Mouse (Mus musculus) hindbrain, embryonic 11.5 days (tissue): Measurements from ENCODE around the gene Krtap9-3. TPM values are rescaled to one million over a fixed set of nuclear protein-coding genes. Genes with fewer than 3 reads are reported as not detected.

ENCODE experiments used
- ATAC-seq: fragments of 200-750 bp; cut with Nextera tagmentation; 2 replicates; pipeline ENCODE4 v1.8.0; 2017; ENCODE audit warnings: mild to moderate bottlenecking, moderate TSS enrichment, moderate library complexity; ENCODE audit not compliant: low FRiP score
- DNase-seq: peaks from one replicate; pipeline ENCODE4 v3.0.0-alpha.2; 2015; ENCODE audit warnings: low spot score
- H3K27ac ChIP-seq: fragments of 300-500 bp; sonication (generic); 2 replicates; pipeline ENCODE4 v1.5.1; 2014; ENCODE audit warnings: mild to moderate bottlenecking, low read depth, low read length
- H3K27me3 ChIP-seq: fragments of 300-500 bp; sonication (generic); 2 replicates; pipeline ENCODE4 v1.6.1; 2014; ENCODE audit warnings: mild to moderate bottlenecking, low read length, moderate library complexity, mixed read lengths; ENCODE audit not compliant: control insufficient read depth, insufficient read depth
- H3K36me3 ChIP-seq: fragments of 300-500 bp; sonication (generic); 2 replicates; pipeline ENCODE4 v1.6.1; 2014; ENCODE audit warnings: mild to moderate bottlenecking, low read length, moderate library complexity, mixed read lengths; ENCODE audit not compliant: control insufficient read depth, insufficient read depth
- H3K4me1 ChIP-seq: fragments of 300-500 bp; sonication (generic); replicated peaks from 2 replicates; pipeline ENCODE4 v1.6.1; 2014; ENCODE audit warnings: low read length, mixed read lengths; ENCODE audit not compliant: control insufficient read depth, insufficient read depth
- H3K4me2 ChIP-seq: fragments of 300-500 bp; sonication (generic); replicated peaks from 2 replicates; pipeline ENCODE4 v1.6.1; 2014; ENCODE audit warnings: mild to moderate bottlenecking, low read depth, low read length
- H3K4me3 ChIP-seq: fragments of 300-500 bp; sonication (generic); 2 replicates; pipeline ENCODE4 v1.5.1; 2014; ENCODE audit warnings: low read depth, low read length
- H3K9ac ChIP-seq: fragments of 300-500 bp; sonication (generic); 2 replicates; pipeline ENCODE4 v1.6.1; 2014; ENCODE audit warnings: low read depth, low read length
- H3K9me3 ChIP-seq: fragments of 300-500 bp; sonication (generic); 2 replicates; pipeline ENCODE4 v1.6.1; 2016; ENCODE audit warnings: low read length; ENCODE audit not compliant: control insufficient read depth
- WGBS: fragments of 180-500 bp; shearing (Covaris S2); extraction: QIAGEN DNeasy Blood & Tissue Kit; methylation state at CpG from one replicate; pipeline ENCODE4 v1.1.7; 2014; 5-methylcytosine and 5-hydroxymethylcytosine counted together
- polyA plus RNA-seq: library from polyadenylated mRNA; unstranded; fragments of >200 nt; fragmentation: Nextera tagmentation; extraction: Ambion mirVana; gene quantifications from 2 replicates; pipeline ENCODE4 v1.2.1, GENCODE M21; 2014

The Krtap9-3 gene
- polyA plus RNA-seq, 1 experiment from 2014 or later: not detected

- ATAC-seq: no peak
- no peak for DNase-seq
- H3K4me1 ChIP-seq: no peaks in the 10 kb centered on the region
- no peak within 1 kb of the TSS for H3K27ac ChIP-seq
- H3K9me3 ChIP-seq: no peaks in the 10 kb centered on the region
- no peak within 1 kb of the TSS for H3K9ac ChIP-seq
- H3K4me3 ChIP-seq: no peak within 1 kb of the TSS
- 88% methylated on average over 2 of the region's 2 CpGs for WGBS
- H3K4me2 ChIP-seq: no peak within 1 kb of the TSS
- no peaks in the 10 kb centered on the region for H3K27me3 ChIP-seq
- H3K36me3 ChIP-seq: no peaks in the 10 kb centered on the region
These were observed 41.2 kb downstream of the Krtap9-3 start, which contains the start of gene Krtap3-2 for GRCm38 (mm10) chr11:99556753-99557152. Krtap3-2 (minus strand) TSS chr11:99556853.

DNA sequence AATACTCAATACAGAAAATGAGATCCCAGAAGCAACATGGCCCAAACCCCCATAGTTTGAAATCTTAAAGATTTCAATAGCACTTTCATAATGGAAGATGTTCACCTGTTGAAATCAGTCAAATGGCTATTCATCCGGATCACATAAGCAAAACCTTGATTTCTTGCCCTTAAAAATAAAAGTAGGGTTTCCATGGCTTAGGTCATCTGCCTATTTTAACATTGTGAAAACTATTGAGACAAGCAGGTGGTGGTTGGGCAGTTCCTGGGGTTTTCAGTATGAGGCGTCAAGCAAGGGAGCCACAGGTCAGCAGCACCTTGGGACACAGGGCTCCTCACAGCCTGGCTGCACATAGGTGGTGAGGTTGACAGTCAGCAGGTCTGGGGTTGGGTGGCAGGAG, 41.7 kb downstream of the Krtap9-3 start:
- H3K9me3 ChIP-seq: no peaks in the 10 kb centered on the region
- H3K4me1 ChIP-seq: no peaks in the 10 kb centered on the region
- 82% methylated on average over 2 of the region's 2 CpGs for WGBS
- no peak for DNase-seq
- no peaks in the 10 kb centered on the region for H3K27me3 ChIP-seq
- H3K9ac ChIP-seq: no peak overlapping the region
- H3K27ac ChIP-seq: no peak overlapping the region
- H3K36me3 ChIP-seq: no peaks in the 10 kb centered on the region
- H3K4me2 ChIP-seq: no peak overlapping the region
- H3K4me3 ChIP-seq: no peak overlapping the region
- ATAC-seq: no peak

- no peaks in the 10 kb centered on the region for H3K27me3 ChIP-seq
- no peaks in the 10 kb centered on the region for H3K9me3 ChIP-seq
- no peaks in the 10 kb centered on the region for H3K36me3 ChIP-seq
- H3K9ac ChIP-seq: no peak within 1 kb of the TSS
- no peak for DNase-seq
- H3K4me1 ChIP-seq: no peaks in the 10 kb centered on the region
- no peak within 1 kb of the TSS for H3K4me2 ChIP-seq
- no peak within 1 kb of the TSS for H3K4me3 ChIP-seq
- H3K27ac ChIP-seq: no peak within 1 kb of the TSS
- no peak for ATAC-seq
- 67% methylated on average over 4 of the region's 4 CpGs for WGBS
These were observed 47.1 kb downstream of the Krtap9-3 start, which contains the start of gene Krtap3-3 for GRCm38 (mm10) chr11:99550765-99551164. Krtap3-3 (minus strand) TSS chr11:99550865.

DNA sequence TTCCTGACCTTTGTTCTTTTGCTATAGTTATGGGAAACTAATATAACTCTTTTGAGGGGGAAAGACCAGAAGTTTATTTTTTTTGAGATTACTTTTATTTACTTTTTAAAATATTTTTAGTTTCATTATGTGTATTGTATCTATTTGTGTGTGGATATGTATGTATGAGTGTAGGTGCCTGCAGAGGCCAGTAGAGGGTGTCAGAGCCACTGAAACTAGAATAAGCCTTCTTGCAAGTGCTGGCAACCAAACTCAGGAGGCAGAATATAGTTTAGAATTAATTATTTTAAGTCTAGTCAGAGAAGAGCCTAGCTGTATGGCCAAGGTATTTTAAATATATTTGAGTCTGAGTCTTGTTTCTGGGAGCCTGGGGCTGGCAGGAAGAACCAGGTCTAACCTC, 50.0 kb downstream of the Krtap9-3 start:
- Histone ChIP-seq H3K36me3 (no peaks in the 10 kb centered on the region), H3K4me3 (no peak overlapping the region), H3K9me3 (no peaks in the 10 kb centered on the region), H3K27me3 (no peaks in the 10 kb centered on the region), H3K4me2 (no peak overlapping the region), H3K9ac (no peak overlapping the region), H3K4me1 (no peaks in the 10 kb centered on the region), H3K27ac (no peak overlapping the region)
- ATAC-seq (no peak), DNase-seq (no peak)

Other genes starting within 250 kb of the Krtap9-3 start
- not detected in 2 replicates for gene Krt27, start 247.0 kb downstream of the Krtap9-3 start, polyA plus RNA-seq
- gene Krt28, start 223.2 kb downstream of the Krtap9-3 start, polyA plus RNA-seq: 0.39 and 0.60 TPM in 2 replicates
- 27.8 and 35.1 TPM in 2 replicates for gene Krt10, start 208.7 kb downstream of the Krtap9-3 start, polyA plus RNA-seq
- gene Krt12, start 175.8 kb downstream of the Krtap9-3 start, polyA plus RNA-seq: not detected in 2 replicates
- 0.42 and 0.48 TPM in 2 replicates for gene Krt20, start 160.0 kb downstream of the Krtap9-3 start, polyA plus RNA-seq
- gene Krt23, start 105.0 kb downstream of the Krtap9-3 start, polyA plus RNA-seq: not detected in 2 replicates
- not detected in 2 replicates for gene Krt39, start 76.8 kb downstream of the Krtap9-3 start, polyA plus RNA-seq
- gene Krt40, start 54.9 kb downstream of the Krtap9-3 start, polyA plus RNA-seq: not detected in 2 replicates
- not detected in 2 replicates for gene Krtap3-3, start 47.2 kb downstream of the Krtap9-3 start, polyA plus RNA-seq
- gene Krtap3-2, start 41.3 kb downstream of the Krtap9-3 start, polyA plus RNA-seq: not detected in 2 replicates
- not detected in 2 replicates for gene Gm11939, start 38.6 kb downstream of the Krtap9-3 start, polyA plus RNA-seq
- gene Krtap3-1, start 31.5 kb downstream of the Krtap9-3 start, polyA plus RNA-seq: not detected in 2 replicates
- gene Krtap1-5, start 17.1 kb downstream of the Krtap9-3 start, polyA plus RNA-seq: not detected in 2 replicates
- gene Krtap1-4, start 14.5 kb downstream of the Krtap9-3 start, polyA plus RNA-seq: not detected in 2 replicates
- not detected in 2 replicates for gene Krtap1-3, start 6.8 kb downstream of the Krtap9-3 start, polyA plus RNA-seq
- gene Gm11938, start 5.2 kb upstream of the Krtap9-3 start, polyA plus RNA-seq: not detected in 2 replicates
- gene Gm11937, start 12.1 kb upstream of the Krtap9-3 start, polyA plus RNA-seq: not detected in 2 replicates
- not detected in 2 replicates for gene Krtap2-4, start 16.7 kb upstream of the Krtap9-3 start, polyA plus RNA-seq
- gene Gm11562, start 22.3 kb upstream of the Krtap9-3 start, polyA plus RNA-seq: not detected in 2 replicates
- not detected in 2 replicates for gene Krtap4-1, start 30.1 kb upstream of the Krtap9-3 start, polyA plus RNA-seq
- not detected in 2 replicates for gene Krtap4-2, start 37.0 kb upstream of the Krtap9-3 start, polyA plus RNA-seq
- not detected in 2 replicates for gene Krtap4-7, start 46.0 kb upstream of the Krtap9-3 start, polyA plus RNA-seq
- not detected in 2 replicates for gene Gm11555, start 52.1 kb upstream of the Krtap9-3 start, polyA plus RNA-seq
- not detected in 2 replicates for gene Gm11563, start 60.9 kb upstream of the Krtap9-3 start, polyA plus RNA-seq
- gene Krtap4-6, start 67.9 kb upstream of the Krtap9-3 start, polyA plus RNA-seq: not detected in 2 replicates
- gene Gm14190, start 92.6 kb upstream of the Krtap9-3 start, polyA plus RNA-seq: not detected in 2 replicates
- not detected in 2 replicates for gene Gm14180, start 136.2 kb upstream of the Krtap9-3 start, polyA plus RNA-seq
- gene Gm11595, start 174.8 kb upstream of the Krtap9-3 start, polyA plus RNA-seq: not detected in 2 replicates
- gene Krtap4-8, start 182.6 kb upstream of the Krtap9-3 start, polyA plus RNA-seq: not detected in 2 replicates
- gene Krtap4-9, start 187.1 kb upstream of the Krtap9-3 start, polyA plus RNA-seq: not detected in 2 replicates
- gene Gm11596, start 195.4 kb upstream of the Krtap9-3 start, polyA plus RNA-seq: not detected in 2 replicates
- gene Gm11569, start 200.8 kb upstream of the Krtap9-3 start, polyA plus RNA-seq: not detected in 2 replicates
- gene Gm11554, start 206.3 kb upstream of the Krtap9-3 start, polyA plus RNA-seq: not detected in 2 replicates
- not detected in 2 replicates for gene Krtap4-13, start 211.8 kb upstream of the Krtap9-3 start, polyA plus RNA-seq
- not detected in 2 replicates for gene Gm11564, start 217.6 kb upstream of the Krtap9-3 start, polyA plus RNA-seq
- not detected in 2 replicates for gene 2300003K06Rik, start 240.0 kb upstream of the Krtap9-3 start, polyA plus RNA-seq